Mouse (Mus musculus) Patski (cell line): ENCODE measurements at regions not wholly inside any gene's neighbourhood (a gene's known extent, or its start where the extent isn't known, plus 50 kb on each side); places are given as distances from the start of the nearest gene placed in this dataset.

Experiments used
- ATAC-seq: fragments of 100-300 bp; one replicate; pipeline ENCODE4 v1.8.0; 2021
- CTCF ChIA-PET: fragments of 350-600 bp; sonication (Branson Sonifier 250); formaldehyde crosslinking; loops from one replicate; lab custom pipeline; 2022; ENCODE audit warnings: inconsistent platforms; lab: Charles Lee
- POLR2A ChIA-PET: fragments of 350-600 bp; sonication (Branson Sonifier 250); formaldehyde crosslinking; loops from one replicate; lab custom pipeline; 2022; ENCODE audit warnings: antibody characterized with exemption, inconsistent platforms; lab: Charles Lee
- DNase-seq: peaks from one replicate; pipeline ENCODE4 v3.0.0-alpha.2; 2011; ENCODE audit warnings: low read depth, low spot score
- H3K27me3 ChIP-seq: fragments of 371-371 bp; one replicate; pipeline ENCODE4 v1.5.1; 2021
- CTCF ChIP-seq: fragments of 100-300 bp; IDR thresholded peaks from one replicate; pipeline ENCODE4 v1.5.1; 2021
- in situ Hi-C: fragments of 300-500 bp; cut with MboI; formaldehyde crosslinking; loops from 3 replicates; pipeline ENCODE4 v1.11.1; 2018; ENCODE audit warnings: low pct_unique_long_range_greater_than_20kb, mixed read lengths

- in situ Hi-C loops = no loop called here
- ATAC-seq = peak; percentile 79
Observed at GRCm38 (mm10) chr3:138654610-138655371, 87.2 kb upstream of the Tspan5 start.

GRCm38 (mm10) chr3:138655479-138655878 is 86.5 kb upstream of the Tspan5 start:
- CTCF ChIA-PET = interaction anchor here (1.0 to 2.8 kb wide), 7 partner anchors 10 to 57 kb away, joined by 3 to 10 read pairs (median 4); no protein-coding TSS in a partner anchor
- POLR2A ChIA-PET = interaction anchor here (1.0 kb wide), 1 partner anchor 24 kb away, joined by 3 read pairs; no protein-coding TSS in a partner anchor
- ATAC-seq (no peak), DNase-seq (no peak)
- TF ChIP-seq CTCF = no peak
- H3K27me3 ChIP-seq = no peaks in the 10 kb centered on the region
- in situ Hi-C loops = no loop called here

More at GRCm38 (mm10) chr3:138654610-138655371, 87.2 kb upstream of the Tspan5 start:
- CTCF ChIA-PET = interaction anchor here (0.8 to 2.8 kb wide), 8 partner anchors 9 to 259 kb away, joined by 3 to 10 read pairs (median 4); no protein-coding TSS in a partner anchor
- DNase-seq = peak; percentile 77
- POLR2A ChIA-PET = interaction anchor here (0.6 to 1.0 kb wide), 2 partner anchors 24 to 106 kb away, joined by 3 read pairs; no protein-coding TSS in a partner anchor
- no peaks in the 10 kb centered on the region for H3K27me3 ChIP-seq
- no peak for TF ChIP-seq CTCF

GRCm38 (mm10) chr3:138662625-138663024 is 79.4 kb upstream of the Tspan5 start:
- in situ Hi-C loops = no loop called here
- DNase-seq = no peak
- CTCF ChIA-PET = interaction anchor here (1.5 kb wide), 1 partner anchor 15 kb away, joined by 4 read pairs; no protein-coding TSS in a partner anchor
- no peak for ATAC-seq
- POLR2A ChIA-PET = interaction anchor here (1.0 kb wide), 1 partner anchor 244 kb away, joined by 3 read pairs; no protein-coding TSS in a partner anchor
- H3K27me3 ChIP-seq = no peaks in the 10 kb centered on the region
- no peak for TF ChIP-seq CTCF

GRCm38 (mm10) chr3:138668394-138669092 is 73.5 kb upstream of the Tspan5 start:
- H3K27me3 ChIP-seq = no peaks in the 10 kb centered on the region
- ChIA-PET CTCF (interaction anchor here (1.2 kb wide), 1 partner anchor 8 kb away, joined by 3 read pairs; no protein-coding TSS in a partner anchor), POLR2A (interaction anchor here (1.5 kb wide), 1 partner anchor 9 kb away, joined by 3 read pairs; no protein-coding TSS in a partner anchor)
- in situ Hi-C loops = no loop called here
- no peak for ATAC-seq
- no peak for DNase-seq
- TF ChIP-seq CTCF = no peak

- in situ Hi-C loops = no loop called here
- POLR2A ChIA-PET = interaction anchor here (0.6 kb wide), 1 partner anchor 29 kb away, joined by 3 read pairs; no protein-coding TSS in a partner anchor
Observed at GRCm38 (mm10) chr3:138675881-138676280, 66.1 kb upstream of the Tspan5 start.

GRCm38 (mm10) chr3:138678351-138678750 is 63.6 kb upstream of the Tspan5 start:
- H3K27me3 ChIP-seq = no peaks in the 10 kb centered on the region

More at GRCm38 (mm10) chr3:138675881-138676280, 66.1 kb upstream of the Tspan5 start:
- ATAC-seq (no peak), DNase-seq (no peak)
- no peak for TF ChIP-seq CTCF
- H3K27me3 ChIP-seq = no peaks in the 10 kb centered on the region
- CTCF ChIA-PET = interaction anchor here (1.2 to 1.9 kb wide), 3 partner anchors 11 to 34 kb away, joined by 3 to 6 read pairs (median 5); no protein-coding TSS in a partner anchor

GRCm38 (mm10) chr3:138686636-138687230 is 55.3 kb upstream of the Tspan5 start:
- ChIA-PET POLR2A (no interaction called here), CTCF (interaction anchor here (1.2 kb wide), 1 partner anchor 10 kb away, joined by 5 read pairs; no protein-coding TSS in a partner anchor)
- DNase-seq (no peak), ATAC-seq (no peak)
- H3K27me3 ChIP-seq = peaks cover 3% of the 10 kb centered on the region
- in situ Hi-C loops = no loop called here
- no peak for TF ChIP-seq CTCF

More at GRCm38 (mm10) chr3:138678351-138678750, 63.6 kb upstream of the Tspan5 start:
- POLR2A ChIA-PET = interaction anchor here (1.3 kb wide), 1 partner anchor 10 kb away, joined by 3 read pairs; no protein-coding TSS in a partner anchor
- ATAC-seq = no peak
- in situ Hi-C loops = no loop called here
- TF ChIP-seq CTCF = no peak
- DNase-seq = no peak
- CTCF ChIA-PET = interaction anchor here (0.7 to 2.2 kb wide), 3 partner anchors 10 to 31 kb away, joined by 3 to 8 read pairs (median 4); no protein-coding TSS in a partner anchor

GRCm38 (mm10) chr3:138688606-138689005 is 53.4 kb upstream of the Tspan5 start:
- ChIA-PET POLR2A (interaction anchor here (0.7 kb wide), 1 partner anchor 16 kb away, joined by 3 read pairs; no protein-coding TSS in a partner anchor), CTCF (interaction anchor here (1.1 kb wide), 1 partner anchor 11 kb away, joined by 3 read pairs; no protein-coding TSS in a partner anchor)
- in situ Hi-C loops = no loop called here
- ATAC-seq (no peak), DNase-seq (no peak)
- H3K27me3 ChIP-seq = peaks cover 6% of the 10 kb centered on the region
- no peak for TF ChIP-seq CTCF
